Mouse (Mus musculus) layer of hippocampus, adult 6 months (tissue): ENCODE data around the gene Tgfb1i1. TPM values are rescaled to one million over a fixed set of nuclear protein-coding genes. Genes with fewer than 3 reads are reported as not detected.
A peak's percentile ranks its signal among the peaks of the same experiment; 100 is the strongest.

Experiments used
- long read RNA-seq, 2 experiments: library from polyadenylated mRNA; unstranded; transcript quantifications; one replicate each; pipeline ENCODE4 v2.0.0; 2019 to 2020
- microRNA-seq: library from miRNA; unstranded; fragments of <30 nt; microRNA quantifications from one replicate; pipeline ENCODE4 v1.2.0, GENCODE M21; 2020
- polyA plus RNA-seq: library from polyadenylated mRNA; unstranded; fragments of <200 nt; fragmentation: Nextera tagmentation; gene quantifications from 2 replicates; pipeline ENCODE4 v1.2.3, GENCODE M21; 2021

Gene Tgfb1i1
- 13.7 and 18.3 TPM in 2 replicates for polyA plus RNA-seq
- long read RNA-seq, experiment 1, transcript Tgfb1i1-204 (10 exons, 3,788 nt): major isoform, 13 of 22 reads
- long read RNA-seq, experiment 1, partial matches to known transcripts: 3 of 22 reads
- long read RNA-seq, experiment 1, other reads (novel, unspliced or antisense): 2 of 22 reads
- long read RNA-seq, experiment 2, transcript Tgfb1i1-207 (11 exons, 1,746 nt): minor isoform, 9 of 45 reads
- long read RNA-seq, experiment 2, transcript Tgfb1i1-204 (10 exons, 3,788 nt): major isoform, 24 of 45 reads
- long read RNA-seq, experiment 2, partial matches to known transcripts: 1 of 45 reads
- long read RNA-seq, experiment 2, other reads (novel, unspliced or antisense): 9 of 45 reads

GRCm38 (mm10) chr7:128246496-128247391 is at the start of gene Tgfb1i1:
Gene Tgfb1i1 (plus strand): TSS chr7:128246812.

GRCm38 (mm10) chr7:128206152-128206551 is 40.5 kb upstream of the Tgfb1i1 start, which contains the start of gene Cox6a2:
Gene Cox6a2 (minus strand): TSS chr7:128206387.

GRCm38 (mm10) chr7:128236856-128237592 is 9.6 kb upstream of the Tgfb1i1 start, which contains the start of gene Armc5:
Gene Armc5 (plus strand): TSS chr7:128237342.

GRCm38 (mm10) chr7:128237927-128238778 is 8.5 kb upstream of the Tgfb1i1 start, which contains the start of gene 9130023H24Rik:
Gene 9130023H24Rik (minus strand): TSS chr7:128238031.

GRCm38 (mm10) chr7:128265411-128265810 is 18.8 kb downstream of the Tgfb1i1 start, which contains the start of gene Slc5a2:
Gene Slc5a2 (plus strand): TSS chr7:128265657.

GRCm38 (mm10) chr7:128297617-128298480 is 51.2 kb downstream of the Tgfb1i1 start, which contains the start of gene BC017158:
Gene BC017158 (minus strand): TSS chr7:128298170.

Small RNA genes within 50 kb of the gene (microRNA-seq; reads per million reads assigned to microRNA genes)
- gene Mir3103: 4.1 reads per million, percentile 15 among the genes with 10 or more reads in this experiment

Other genes with a start within 250 kb of the Tgfb1i1 start
- gene Trim72, start 242.9 kb upstream of the Tgfb1i1 start, polyA plus RNA-seq: not detected in 2 replicates
- 3.3 and 3.4 TPM in 2 replicates for gene Itgam, start 184.2 kb upstream of the Tgfb1i1 start, polyA plus RNA-seq
- gene Gm49368, start 184.1 kb upstream of the Tgfb1i1 start, polyA plus RNA-seq: 0.04 TPM in 1 of 2 replicates, not detected in the other
- 0.14 and 0.23 TPM in 2 replicates for gene Itgax, start 117.3 kb upstream of the Tgfb1i1 start, polyA plus RNA-seq
- gene Itgad, start 92.4 kb upstream of the Tgfb1i1 start, polyA plus RNA-seq: 0.50 and 0.52 TPM in 2 replicates
- 31.1 and 37.6 TPM in 2 replicates for gene Cox6a2, start 40.4 kb upstream of the Tgfb1i1 start, polyA plus RNA-seq
- gene Armc5, start 9.5 kb upstream of the Tgfb1i1 start, polyA plus RNA-seq: 8.8 and 10.3 TPM in 2 replicates
- gene 9130023H24Rik, start 8.8 kb upstream of the Tgfb1i1 start, polyA plus RNA-seq: 3.7 and 4.2 TPM in 2 replicates
- gene Slc5a2, start 18.8 kb downstream of the Tgfb1i1 start, polyA plus RNA-seq: not detected in 2 replicates
- 17.7 and 20.3 TPM in 2 replicates for gene BC017158, start 51.4 kb downstream of the Tgfb1i1 start, polyA plus RNA-seq
- 127 and 136 TPM in 2 replicates for gene Rgs10, start 171.9 kb downstream of the Tgfb1i1 start, polyA plus RNA-seq
- 8.4 and 10.4 TPM in 2 replicates for gene Tial1, start 214.9 kb downstream of the Tgfb1i1 start, polyA plus RNA-seq